Mouse (Mus musculus) heart, embryonic 14.5 days (tissue): ENCODE results near the gene Dab1. TPM values are rescaled to one million over a fixed set of nuclear protein-coding genes. Genes with fewer than 3 reads are reported as not detected.

Experiments
- ATAC-seq: fragments of 200-750 bp; cut with Nextera tagmentation; 2 replicates; pipeline ENCODE4 v1.8.0; 2017; ENCODE audit warnings: low read depth, moderate TSS enrichment; ENCODE audit not compliant: insufficient number of reproducible peaks, insufficient read depth, low FRiP score
- H3K27ac ChIP-seq, 2 experiments: fragments of 200-500 bp in 1 of 2; fragments of 300-500 bp in 1 of 2; sonication (generic) in 1 of 2; replicated peaks in 1 of 2; 2 replicates each; pipeline ENCODE4 v1.5.1; 2012 to 2014; ENCODE audit warnings: low read depth in 2 of 2, low read length in 2 of 2, control low read depth in 1 of 2, mild to moderate bottlenecking in 1 of 2, mixed read lengths in 1 of 2; ENCODE audit not compliant: control insufficient read depth in 1 of 2, insufficient read depth in 1 of 2
- H3K27me3 ChIP-seq: fragments of 300-500 bp; sonication (generic); 2 replicates; pipeline ENCODE4 v1.6.1; 2014; ENCODE audit warnings: mild to moderate bottlenecking, low read length, control low read depth; ENCODE audit not compliant: control insufficient read depth, insufficient read depth
- H3K36me3 ChIP-seq: fragments of 300-500 bp; sonication (generic); 2 replicates; pipeline ENCODE4 v1.6.1; 2014; ENCODE audit warnings: mild to moderate bottlenecking, control low read depth, low read length, mixed read lengths; ENCODE audit not compliant: control insufficient read depth, insufficient read depth
- H3K4me1 ChIP-seq, 2 experiments: fragments of 200-500 bp in 1 of 2; fragments of 300-500 bp in 1 of 2; sonication (generic) in 1 of 2; 2 replicates each; pipeline ENCODE4 v1.6.1; 2012 to 2014; ENCODE audit warnings: low read length in 2 of 2, control low read depth in 1 of 2, mixed read lengths in 1 of 2; ENCODE audit not compliant: control insufficient read depth in 2 of 2, insufficient read depth in 2 of 2
- H3K4me2 ChIP-seq: fragments of 300-500 bp; sonication (generic); 2 replicates; pipeline ENCODE4 v1.6.1; 2014; ENCODE audit warnings: mild to moderate bottlenecking, low read length
- H3K4me3 ChIP-seq, 2 experiments: fragments of 200-500 bp in 1 of 2; fragments of 300-500 bp in 1 of 2; sonication (generic) in 1 of 2; 2 replicates each; pipeline ENCODE4 v1.5.1; 2012 to 2014; ENCODE audit warnings: low read length in 2 of 2, mild to moderate bottlenecking in 2 of 2, control low read depth in 1 of 2, low read depth in 1 of 2, moderate library complexity in 1 of 2; ENCODE audit not compliant: control insufficient read depth in 1 of 2, insufficient read depth in 1 of 2
- H3K9ac ChIP-seq: fragments of 300-500 bp; sonication (generic); 2 replicates; pipeline ENCODE4 v1.6.1; 2014; ENCODE audit warnings: mild to moderate bottlenecking, low read length
- H3K9me3 ChIP-seq: fragments of 300-500 bp; sonication (generic); 2 replicates; pipeline ENCODE4 v1.6.1; 2016; ENCODE audit warnings: low read length, control low read depth; ENCODE audit not compliant: control insufficient read depth
- WGBS: fragments of 180-500 bp; shearing (Covaris S2); extraction: QIAGEN DNeasy Blood & Tissue Kit; methylation state at CpG from one replicate; pipeline ENCODE4 v1.1.7; 2014; 5-methylcytosine and 5-hydroxymethylcytosine counted together
- polyA plus RNA-seq: library from polyadenylated mRNA; unstranded; fragments of >200 nt; fragmentation: Nextera tagmentation; extraction: Ambion mirVana; gene quantifications from 2 replicates; pipeline ENCODE4 v1.2.1, GENCODE M21; 2014

Gene Dab1
- polyA plus RNA-seq, 1 experiment from 2014 or later, result 0.99 TPM

DNA sequence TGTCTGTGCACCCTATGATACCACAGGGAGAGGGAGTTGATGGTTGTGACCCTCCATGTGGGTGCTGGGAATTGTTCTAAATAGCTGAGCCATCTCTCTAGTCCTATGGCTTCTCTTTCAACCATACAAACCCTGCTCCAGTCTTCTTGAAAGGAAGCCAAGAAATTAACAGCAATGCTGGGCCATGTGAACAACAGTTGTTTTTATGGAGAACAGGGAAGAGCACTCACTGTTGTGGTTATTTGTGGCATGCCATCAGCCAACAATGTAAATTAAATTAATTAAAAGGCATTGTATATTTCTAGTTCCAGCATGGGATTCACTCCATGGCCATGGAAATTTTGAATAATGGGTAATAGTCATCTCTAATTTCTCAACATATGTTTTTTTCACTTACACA, 492.5 kb downstream of the Dab1 start:
- ATAC-seq, result no peak
- Histone ChIP-seq H3K4me2 (no peak overlapping the region), H3K36me3 (no peaks in the 10 kb centered on the region), H3K4me3 (no peak overlapping the region), H3K9me3 (no peaks in the 10 kb centered on the region), H3K9ac (no peak overlapping the region), H3K27ac (no peak overlapping the region), H3K27me3 (no peaks in the 10 kb centered on the region), H3K4me1 (no peaks in the 10 kb centered on the region)

DNA sequence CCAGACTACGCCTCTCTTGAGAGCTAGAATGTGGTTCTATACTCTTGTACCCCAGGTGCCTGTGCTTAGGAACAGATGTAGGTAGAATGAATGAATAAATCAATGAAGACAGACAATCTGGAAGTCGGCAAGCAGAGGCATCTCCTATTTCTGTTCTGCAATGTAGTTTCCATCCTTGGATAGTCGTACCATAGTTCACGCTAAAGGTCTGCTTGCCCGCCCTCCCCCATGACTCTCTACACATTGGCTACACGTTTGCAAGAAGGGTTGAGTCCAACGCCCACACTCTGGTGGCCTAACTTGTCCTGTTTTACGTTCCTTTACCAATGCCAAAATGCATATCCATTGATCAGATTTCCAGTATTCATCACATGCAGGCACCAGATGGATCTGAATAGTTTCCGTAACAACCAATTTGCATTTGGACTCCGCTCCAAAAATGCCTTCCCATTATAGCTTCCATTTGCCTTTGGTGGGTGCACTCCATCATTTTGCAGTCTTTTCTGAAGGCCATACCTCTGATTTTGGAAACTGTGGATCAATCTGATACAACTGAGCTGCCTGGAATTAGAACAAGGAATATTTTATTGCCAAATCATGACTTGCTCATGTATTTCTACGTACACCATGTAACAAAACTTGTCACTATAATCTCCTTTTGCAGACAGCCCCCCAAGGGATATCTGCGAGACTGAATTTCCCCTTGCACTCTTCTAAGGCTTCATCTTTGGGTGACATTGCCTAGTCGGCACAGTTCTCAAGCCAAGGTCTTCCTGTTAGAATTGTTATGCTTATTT, 494.2 kb downstream of the Dab1 start:
- Histone ChIP-seq H3K9ac (no peak overlapping the region), H3K4me3 (no peak overlapping the region), H3K27me3 (no peaks in the 10 kb centered on the region), H3K4me1 (no peaks in the 10 kb centered on the region), H3K4me2 (no peak overlapping the region), H3K27ac (no peak overlapping the region), H3K36me3 (no peaks in the 10 kb centered on the region), H3K9me3 (0 out of 2 replicates have a peak, but pooled peaks cover 2% of the 10 kb centered on the region)
- no peak for ATAC-seq
- WGBS, result 85% methylated on average over 13 of the region's 13 CpGs

DNA sequence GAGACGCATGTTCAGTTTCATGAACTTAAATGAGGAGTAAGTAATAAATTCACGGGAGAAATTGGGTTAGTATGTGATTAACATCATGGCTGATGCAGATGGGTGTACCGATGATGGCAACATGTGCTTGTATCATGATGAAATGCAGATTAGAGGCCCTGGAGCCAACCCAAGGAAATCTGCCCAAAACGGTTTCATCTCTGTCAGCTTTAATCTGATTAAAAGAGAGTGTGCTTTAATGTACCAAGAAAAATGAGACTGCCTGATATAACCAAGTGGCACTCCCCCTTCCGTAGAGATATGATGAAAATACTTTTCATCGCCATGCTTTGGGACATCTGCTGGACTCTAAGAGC, 494.8 kb downstream of the Dab1 start:
- H3K9me3 ChIP-seq, result 0 out of 2 replicates have a peak, but pooled peaks cover 2% of the 10 kb centered on the region
- ATAC-seq, result no peak
- H3K4me2 ChIP-seq, result no peak overlapping the region
- H3K27ac ChIP-seq, result no peak overlapping the region
- 79% methylated on average over 6 of the region's 6 CpGs for WGBS
- no peaks in the 10 kb centered on the region for H3K27me3 ChIP-seq
- H3K9ac ChIP-seq, result no peak overlapping the region
- H3K36me3 ChIP-seq, result no peaks in the 10 kb centered on the region
- no peaks in the 10 kb centered on the region for H3K4me1 ChIP-seq
- no peak overlapping the region for H3K4me3 ChIP-seq

DNA sequence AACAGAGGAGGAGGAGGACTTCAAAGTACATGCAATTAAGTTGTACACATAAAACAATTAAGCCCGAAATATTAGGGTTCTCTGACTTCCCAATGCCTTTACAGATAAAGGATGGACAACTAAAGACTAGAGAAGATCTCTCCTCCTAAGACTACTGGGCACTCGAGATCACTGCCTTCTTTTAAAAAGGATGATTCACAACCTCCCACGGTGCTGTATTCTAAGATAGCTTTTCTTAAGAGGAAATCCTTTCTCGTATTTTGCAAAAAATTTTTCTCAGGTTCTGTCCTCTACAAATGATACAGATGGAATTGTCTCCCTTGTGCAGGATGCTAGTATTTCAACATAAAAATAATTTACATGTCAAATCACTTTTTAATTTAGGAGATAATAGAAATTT, 500.9 kb downstream of the Dab1 start:
- 65% methylated on average over 4 of the region's 4 CpGs for WGBS
- 0 out of 2 replicates have a peak, but pooled peaks cover 2% of the 10 kb centered on the region for H3K9me3 ChIP-seq
- ATAC-seq, result no peak

DNA sequence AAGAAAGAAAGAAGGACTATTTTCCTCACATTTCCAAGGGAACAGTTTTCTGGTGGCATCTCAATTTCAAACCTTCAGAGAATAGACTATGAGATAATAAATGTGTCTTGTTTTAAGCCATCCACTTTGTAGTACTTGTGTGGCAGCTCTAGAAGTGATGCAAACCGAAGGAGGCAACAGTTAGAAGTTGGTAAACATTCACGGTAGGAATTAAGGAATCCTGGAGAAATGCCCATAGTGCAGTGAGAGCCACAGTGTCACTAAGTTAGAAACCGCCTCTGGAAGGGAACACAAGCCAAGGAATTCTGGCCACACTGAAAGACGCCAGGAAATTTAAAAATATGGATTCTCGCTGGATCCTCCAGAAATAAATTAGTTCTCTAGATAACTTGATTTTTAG, 502.8 kb downstream of the Dab1 start:
- no peak for ATAC-seq
- Histone ChIP-seq H3K27ac (no peak overlapping the region), H3K4me1 (no peaks in the 10 kb centered on the region), H3K4me3 (no peak overlapping the region), H3K27me3 (no peaks in the 10 kb centered on the region), H3K36me3 (no peaks in the 10 kb centered on the region), H3K9ac (no peak overlapping the region), H3K9me3 (no peaks in the 10 kb centered on the region), H3K4me2 (no peak overlapping the region)
- WGBS, result 80% methylated on average over 5 of the region's 5 CpGs

More for the DNA sequence above, 500.9 kb downstream of the Dab1 start:
- Histone ChIP-seq H3K27me3 (no peaks in the 10 kb centered on the region), H3K4me2 (no peak overlapping the region), H3K27ac (no peak overlapping the region), H3K4me1 (no peaks in the 10 kb centered on the region), H3K36me3 (no peaks in the 10 kb centered on the region), H3K4me3 (no peak overlapping the region), H3K9ac (no peak overlapping the region)

DNA sequence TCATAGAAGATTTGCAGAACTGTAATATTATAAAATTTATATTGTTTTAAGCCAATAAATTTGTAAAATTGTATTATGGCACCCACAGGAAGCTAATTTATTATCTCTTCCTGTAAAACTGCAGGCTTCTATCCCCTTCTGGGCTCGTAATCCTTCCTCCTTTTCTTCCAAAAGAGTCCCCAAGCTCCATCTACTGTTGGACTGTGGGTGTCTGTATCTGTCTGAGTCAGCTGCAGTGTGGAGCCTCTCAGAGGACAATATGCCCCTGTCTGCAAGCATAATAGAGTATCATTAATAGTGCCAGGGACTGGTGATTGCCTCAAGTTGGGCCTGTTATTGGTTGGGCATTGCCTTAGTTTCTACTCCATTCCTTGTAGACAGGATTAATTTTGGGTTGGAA, 503.2 kb downstream of the Dab1 start:
- H3K4me2 ChIP-seq, result no peak overlapping the region
- WGBS, result 57% methylated on average over 1 of the region's 1 CpGs
- H3K4me3 ChIP-seq, result no peak overlapping the region
- no peak overlapping the region for H3K9ac ChIP-seq
- H3K36me3 ChIP-seq, result no peaks in the 10 kb centered on the region
- no peaks in the 10 kb centered on the region for H3K27me3 ChIP-seq
- no peak for ATAC-seq
- H3K4me1 ChIP-seq, result no peaks in the 10 kb centered on the region
- no peaks in the 10 kb centered on the region for H3K9me3 ChIP-seq
- no peak overlapping the region for H3K27ac ChIP-seq

DNA sequence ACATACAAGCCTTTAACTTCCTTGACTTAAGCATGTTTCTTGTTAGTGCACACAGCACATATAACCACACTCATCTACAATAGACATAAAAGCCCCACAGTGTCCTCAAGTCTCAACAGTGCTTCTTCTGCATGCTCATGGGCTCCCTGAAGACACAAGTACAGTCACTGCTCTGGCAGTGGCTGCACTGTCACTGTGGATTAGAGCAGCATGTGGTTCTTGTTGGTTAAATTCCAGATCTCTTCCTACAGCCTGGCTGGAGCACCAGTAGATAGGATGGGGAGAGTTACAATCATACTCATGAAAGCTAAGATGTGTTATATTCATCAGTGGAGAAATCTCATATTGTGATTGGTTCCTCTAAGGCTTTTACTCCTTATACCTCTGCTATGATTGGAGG, 534.5 kb downstream of the Dab1 start:
- ATAC-seq, result no peak
- H3K4me2 ChIP-seq, result no peak overlapping the region
- H3K9me3 ChIP-seq, result no peaks in the 10 kb centered on the region
- H3K27me3 ChIP-seq, result no peaks in the 10 kb centered on the region
- H3K27ac ChIP-seq, result no peak overlapping the region
- no peak overlapping the region for H3K9ac ChIP-seq
- no peak overlapping the region for H3K4me3 ChIP-seq
- H3K36me3 ChIP-seq, result no peaks in the 10 kb centered on the region
- no peaks in the 10 kb centered on the region for H3K4me1 ChIP-seq

DNA sequence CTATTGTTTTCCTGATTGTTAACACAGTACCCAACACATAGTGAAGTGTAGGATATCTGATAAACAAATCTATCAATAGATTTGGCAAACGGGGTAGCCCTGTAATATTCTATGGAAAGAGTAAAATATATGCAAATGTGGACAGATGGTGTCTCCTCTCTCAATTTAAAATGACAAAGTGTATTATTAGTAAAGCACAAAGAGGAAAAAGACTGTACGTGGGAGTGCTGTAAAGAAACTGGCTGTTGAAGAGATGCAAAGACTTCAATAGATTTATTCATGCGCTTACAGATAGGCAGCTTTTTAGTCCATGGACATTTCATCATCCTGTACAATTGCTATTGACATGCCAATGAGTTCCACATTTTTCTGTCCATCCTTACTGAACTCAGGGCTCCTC, 558.9 kb downstream of the Dab1 start:
- 88% methylated on average over 3 of the region's 3 CpGs for WGBS
- no peak overlapping the region for H3K9ac ChIP-seq
- no peak overlapping the region for H3K4me2 ChIP-seq
- no peaks in the 10 kb centered on the region for H3K9me3 ChIP-seq
- H3K4me1 ChIP-seq, result peaks cover 0 to 2% of the 10 kb centered on the region in 2 experiments; a peak in 2 of 4 replicates
- no peak for ATAC-seq
- H3K27me3 ChIP-seq, result no peaks in the 10 kb centered on the region
- no peak overlapping the region for H3K27ac ChIP-seq
- H3K36me3 ChIP-seq, result no peaks in the 10 kb centered on the region
- H3K4me3 ChIP-seq, result no peak overlapping the region
